Mouse (Mus musculus) intestine, embryonic 14.5 days (tissue): Measurements from ENCODE around the gene Zfp652. TPM values are rescaled to one million over a fixed set of nuclear protein-coding genes. Genes with fewer than 3 reads are reported as not detected.

Experiments used
- ATAC-seq: fragments of 200-750 bp; cut with Nextera tagmentation; replicated peaks from 2 replicates; pipeline ENCODE4 v1.8.0; 2017; ENCODE audit warnings: low read depth, moderate number of reproducible peaks, moderate TSS enrichment, moderate library complexity; ENCODE audit not compliant: low FRiP score, low TSS enrichment
- DNase-seq: peaks from one replicate; pipeline ENCODE4 v3.0.0-alpha.2; 2018; ENCODE audit warnings: low spot score
- H3K27ac ChIP-seq: fragments of 300-500 bp; sonication (generic); 2 replicates; pipeline ENCODE4 v1.5.1; 2014; ENCODE audit warnings: low read depth, mild to moderate bottlenecking, control low read depth
- H3K27me3 ChIP-seq: fragments of 300-500 bp; sonication (generic); replicated peaks from 2 replicates; pipeline ENCODE4 v1.6.1; 2014; ENCODE audit warnings: low read length, control low read depth; ENCODE audit not compliant: control insufficient read depth, insufficient read depth
- H3K36me3 ChIP-seq: fragments of 300-500 bp; sonication (generic); 2 replicates; pipeline ENCODE4 v1.6.1; 2014; ENCODE audit warnings: low read length, control low read depth; ENCODE audit not compliant: control insufficient read depth, insufficient read depth
- H3K4me1 ChIP-seq: fragments of 300-500 bp; sonication (generic); replicated peaks from 2 replicates; pipeline ENCODE4 v1.6.1; 2014; ENCODE audit warnings: low read length, control low read depth, mixed read lengths; ENCODE audit not compliant: control insufficient read depth, insufficient read depth
- H3K4me2 ChIP-seq: fragments of 300-500 bp; sonication (generic); 2 replicates; pipeline ENCODE4 v1.6.1; 2014; ENCODE audit warnings: low read length
- H3K4me3 ChIP-seq: fragments of 300-500 bp; sonication (generic); 2 replicates; pipeline ENCODE4 v1.5.1; 2014; ENCODE audit warnings: low read depth, low read length, control low read depth, mixed read lengths
- H3K9ac ChIP-seq: fragments of 300-500 bp; sonication (generic); 2 replicates; pipeline ENCODE4 v1.6.1; 2014; ENCODE audit warnings: mild to moderate bottlenecking, low read length
- H3K9me3 ChIP-seq: fragments of 300-500 bp; sonication (generic); 2 replicates; pipeline ENCODE4 v1.6.1; 2016; ENCODE audit warnings: low read length, control low read depth; ENCODE audit not compliant: control insufficient read depth
- WGBS: fragments of 180-500 bp; shearing (Covaris S2); extraction: QIAGEN DNeasy Blood & Tissue Kit; methylation state at CpG from one replicate; pipeline ENCODE4 v1.1.7; 2014; 5-methylcytosine and 5-hydroxymethylcytosine counted together
- polyA plus RNA-seq: library from polyadenylated mRNA; unstranded; fragments of >200 nt; fragmentation: Nextera tagmentation; extraction: Ambion mirVana; gene quantifications from 2 replicates; pipeline ENCODE4 v1.2.1, GENCODE M21; 2014

Zfp652 gene
- polyA plus RNA-seq, 1 experiment from 2014 or later, result 9.9 TPM

- Histone ChIP-seq H3K4me1 (peaks cover 20% of the 10 kb centered on the region), H3K36me3 (no peaks in the 10 kb centered on the region), H3K9me3 (no peaks in the 10 kb centered on the region), H3K4me2 (no peak overlapping the region), H3K9ac (no peak overlapping the region), H3K27me3 (no peaks in the 10 kb centered on the region), H3K4me3 (no peak overlapping the region), H3K27ac (no peak overlapping the region)
- DNase-seq (no peak), ATAC-seq (no peak)
- 58% methylated on average over 8 of the region's 8 CpGs for WGBS
Observed at GRCm38 (mm10) chr11:95716136-95716535, 3.7 kb downstream of the Zfp652 start.

DNA sequence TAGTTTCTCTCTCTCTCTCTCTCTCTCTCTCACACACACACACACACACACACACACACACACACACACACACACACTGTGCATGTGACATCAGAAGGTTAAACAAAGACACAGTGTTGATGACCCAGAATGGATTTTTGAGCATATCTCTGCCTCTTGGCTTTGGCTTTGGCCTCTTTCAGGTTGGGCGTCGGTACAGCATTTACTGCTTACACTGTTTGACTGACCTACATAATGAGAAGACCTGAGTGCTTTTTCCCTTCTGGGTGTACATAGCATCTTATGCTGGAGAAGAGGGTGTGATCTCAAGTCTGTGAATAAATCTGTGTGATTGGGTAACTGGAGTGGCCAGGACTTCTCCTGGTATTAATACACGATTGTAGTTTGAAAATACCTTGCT is 6.9 kb downstream of the Zfp652 start:
- DNase-seq, result no peak
- no peaks in the 10 kb centered on the region for H3K27me3 ChIP-seq
- no peaks in the 10 kb centered on the region for H3K36me3 ChIP-seq
- no peak overlapping the region for H3K9ac ChIP-seq
- no peak overlapping the region for H3K4me3 ChIP-seq
- no peak for ATAC-seq
- H3K4me1 ChIP-seq, result peaks cover 17% of the 10 kb centered on the region
- no peak overlapping the region for H3K4me2 ChIP-seq
- WGBS, result 83% methylated on average over 3 of the region's 3 CpGs
- no peak overlapping the region for H3K27ac ChIP-seq
- H3K9me3 ChIP-seq, result no peaks in the 10 kb centered on the region

GRCm38 (mm10) chr11:95723287-95723686 is 10.8 kb downstream of the Zfp652 start, which contains the start of gene B130006D01Rik:
Gene B130006D01Rik, plus strand, starts transcription at chr11:95723587.
- H3K4me2 ChIP-seq, result no peak within 1 kb of the TSS
- no peak within 1 kb of the TSS for H3K9ac ChIP-seq
- H3K27me3 ChIP-seq, result no peaks in the 10 kb centered on the region
- no peak for ATAC-seq
- H3K36me3 ChIP-seq, result no peaks in the 10 kb centered on the region
- no peak within 1 kb of the TSS for H3K27ac ChIP-seq
- H3K9me3 ChIP-seq, result no peaks in the 10 kb centered on the region
- no peak for DNase-seq
- 87% methylated on average over 5 of the region's 5 CpGs for WGBS
- no peaks in the 10 kb centered on the region for H3K4me1 ChIP-seq
- no peak within 1 kb of the TSS for H3K4me3 ChIP-seq

DNA sequence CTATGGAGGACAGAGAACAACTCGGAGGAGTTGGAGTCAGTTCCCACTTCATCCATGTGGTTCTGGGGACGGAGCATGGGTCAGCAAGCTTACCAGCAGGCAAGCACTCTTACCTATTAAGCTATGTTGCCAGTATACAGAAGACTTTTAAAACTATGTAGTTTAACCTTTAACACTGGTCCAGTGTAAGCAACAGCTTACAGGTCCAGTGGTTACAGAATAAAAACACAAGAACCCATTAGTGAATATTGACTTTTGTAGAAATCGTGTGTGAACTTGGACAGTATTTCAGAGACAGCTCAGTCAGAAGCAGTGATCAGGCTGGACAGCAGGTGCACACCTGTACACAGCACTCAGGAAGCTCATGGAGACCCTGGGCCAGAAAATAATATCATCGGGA is 12.0 kb downstream of the Zfp652 start:
- WGBS, result 92% methylated on average over 4 of the region's 4 CpGs
- Histone ChIP-seq H3K27ac (no peak overlapping the region), H3K27me3 (no peaks in the 10 kb centered on the region), H3K36me3 (no peaks in the 10 kb centered on the region), H3K4me3 (no peak overlapping the region), H3K4me2 (no peak overlapping the region), H3K9me3 (no peaks in the 10 kb centered on the region), H3K4me1 (no peaks in the 10 kb centered on the region), H3K9ac (no peak overlapping the region)
- DNase-seq, result no peak
- ATAC-seq, result no peak

GRCm38 (mm10) chr11:95726156-95726555 is 13.7 kb downstream of the Zfp652 start:
- H3K9me3 ChIP-seq, result no peaks in the 10 kb centered on the region
- no peaks in the 10 kb centered on the region for H3K36me3 ChIP-seq
- WGBS, result 77% methylated on average over 4 of the region's 4 CpGs

DNA sequence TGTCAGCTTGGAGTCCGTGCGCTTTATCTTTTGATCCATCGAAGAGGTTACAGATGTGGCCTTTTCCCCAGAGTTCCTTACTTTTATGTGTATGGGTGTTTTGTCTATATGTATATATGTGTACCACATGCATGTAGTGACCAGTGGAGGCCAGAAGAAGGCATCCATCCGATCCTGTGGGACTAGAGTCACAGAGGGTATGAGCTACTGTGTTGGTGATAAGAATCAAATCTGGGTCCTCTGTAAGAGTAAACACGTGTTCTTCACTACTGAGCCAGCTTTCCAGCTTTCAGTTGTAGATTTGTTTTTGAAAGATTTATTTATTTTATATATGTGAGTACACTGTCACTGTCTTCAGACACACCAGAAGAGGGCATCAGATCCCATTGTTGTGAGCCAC is 15.5 kb downstream of the Zfp652 start:
- no peak overlapping the region for H3K4me3 ChIP-seq
- H3K4me2 ChIP-seq, result no peak overlapping the region
- H3K4me1 ChIP-seq, result no peaks in the 10 kb centered on the region
- 93% methylated on average over 5 of the region's 5 CpGs for WGBS
- no peak for ATAC-seq
- no peak overlapping the region for H3K9ac ChIP-seq
- no peak for DNase-seq
- no peaks in the 10 kb centered on the region for H3K36me3 ChIP-seq
- no peaks in the 10 kb centered on the region for H3K9me3 ChIP-seq
- no peaks in the 10 kb centered on the region for H3K27me3 ChIP-seq
- H3K27ac ChIP-seq, result no peak overlapping the region

More at GRCm38 (mm10) chr11:95726156-95726555, 13.7 kb downstream of the Zfp652 start:
- ATAC-seq, result no peak
- no peak overlapping the region for H3K4me3 ChIP-seq
- H3K4me1 ChIP-seq, result no peaks in the 10 kb centered on the region
- H3K4me2 ChIP-seq, result no peak overlapping the region
- H3K9ac ChIP-seq, result no peak overlapping the region
- DNase-seq, result no peak
- no peaks in the 10 kb centered on the region for H3K27me3 ChIP-seq
- no peak overlapping the region for H3K27ac ChIP-seq

GRCm38 (mm10) chr11:95728916-95729907 is 16.7 kb downstream of the Zfp652 start:
- H3K9me3 ChIP-seq, result no peaks in the 10 kb centered on the region
- no peak overlapping the region for H3K27ac ChIP-seq
- H3K36me3 ChIP-seq, result no peaks in the 10 kb centered on the region
- H3K4me3 ChIP-seq, result no peak overlapping the region
- no peak for DNase-seq
- ATAC-seq, result no peak
- H3K4me1 ChIP-seq, result no peaks in the 10 kb centered on the region
- H3K9ac ChIP-seq, result no peak overlapping the region
- H3K27me3 ChIP-seq, result no peaks in the 10 kb centered on the region
- 85% methylated on average over 12 of the region's 12 CpGs for WGBS
- no peak overlapping the region for H3K4me2 ChIP-seq

- H3K4me3 ChIP-seq, result no peak overlapping the region
- H3K27ac ChIP-seq, result no peak overlapping the region
- no peak overlapping the region for H3K9ac ChIP-seq
- ATAC-seq (no peak), DNase-seq (no peak)
- 89% methylated on average over 2 of the region's 2 CpGs for WGBS
- H3K4me2 ChIP-seq, result no peak overlapping the region
- H3K9me3 ChIP-seq, result 0 out of 2 replicates have a peak, but pooled peaks cover 2% of the 10 kb centered on the region
- no peaks in the 10 kb centered on the region for H3K4me1 ChIP-seq
- no peaks in the 10 kb centered on the region for H3K36me3 ChIP-seq
- H3K27me3 ChIP-seq, result no peaks in the 10 kb centered on the region
Observed at GRCm38 (mm10) chr11:95734485-95734884, 22.0 kb downstream of the Zfp652 start.
